Mouse (Mus musculus) G1E (cell line): Measurements from ENCODE around the gene Zfp36l2. TPM values are rescaled to one million over a fixed set of nuclear protein-coding genes. Genes with fewer than 3 reads are reported as not detected.

Experiments used
- ATAC-seq: 2 replicates; pipeline ENCODE4 v1.8.0; 2016; ENCODE audit warnings: mild to moderate bottlenecking; ENCODE audit not compliant: insufficient number of reproducible peaks, poor library complexity, low FRiP score, severe bottlenecking; ENCODE audit errors: extremely low read depth
- DNase-seq: peaks from one replicate; pipeline ENCODE4 v3.0.0; 2012; ENCODE audit warnings: low spot score
- H3K27me3 ChIP-seq: 2 replicates; pipeline ENCODE4 v1.6.1; 2012; ENCODE audit warnings: mild to moderate bottlenecking, low read length, inconsistent platforms; ENCODE audit not compliant: insufficient read depth
- H3K36me3 ChIP-seq: replicated peaks from 2 replicates; pipeline ENCODE3; 2012; ENCODE audit warnings: mild to moderate bottlenecking, inconsistent platforms
- H3K4me1 ChIP-seq: 2 replicates; pipeline ENCODE4 v1.6.1; 2012; ENCODE audit warnings: low read depth, low read length, inconsistent platforms, mixed read lengths; ENCODE audit not compliant: insufficient read depth
- H3K4me3 ChIP-seq: 2 replicates; pipeline ENCODE4 v1.5.1; 2012; ENCODE audit warnings: low read depth, mild to moderate bottlenecking, inconsistent platforms, low read length, moderate library complexity, mixed read lengths
- H3K9me3 ChIP-seq: replicated peaks from 2 replicates; pipeline ENCODE4 v1.6.1; 2012; ENCODE audit warnings: inconsistent platforms
- CTCF ChIP-seq: IDR thresholded peaks from 2 replicates; pipeline ENCODE4 v1.5.1; 2012; ENCODE audit warnings: low read depth, low read length, inconsistent platforms, mixed read lengths
- GATA1 ChIP-seq: IDR thresholded peaks from 2 replicates; pipeline ENCODE4 v1.6.1; 2012; ENCODE audit warnings: borderline replicate concordance, low read length, inconsistent platforms, mixed read lengths
- GATA2 ChIP-seq: IDR thresholded peaks from 2 replicates; pipeline ENCODE4 v1.6.1; 2012; ENCODE audit warnings: low read depth, low read length, inconsistent platforms, borderline replicate concordance
- POLR2AphosphoS5 ChIP-seq: IDR thresholded peaks from 2 replicates; pipeline ENCODE4 v1.6.1; 2012; ENCODE audit warnings: low read depth, low read length, inconsistent platforms; ENCODE audit not compliant: insufficient replicate concordance
- TAL1 ChIP-seq: conservative IDR thresholded peaks from 2 replicates; pipeline ENCODE4 v1.6.1; 2012; ENCODE audit warnings: low read depth, low read length, inconsistent platforms, mixed read lengths
- polyA plus RNA-seq: library from polyadenylated mRNA; stranded (reverse); fragments of >175 nt; gene quantifications from 2 replicates; pipeline ENCODE4 v1.2.3, GENCODE M21; 2012
- total RNA-seq, 2 experiments: library from RNA; stranded (forward) in 1 of 2; stranded (reverse) in 1 of 2; fragments of 200-1000 nt in 1 of 2; fragments of >200 nt in 1 of 2; fragmentation: Nextera tagmentation in 1 of 2; gene quantifications; 2 replicates each; pipeline ENCODE4 v1.2.3; 2014 to 2017

The Zfp36l2 gene
- total and polyA plus RNA-seq, 3 experiments: 112 to 884 (median 417) TPM

- Histone ChIP-seq H3K27me3 (no peaks in the 10 kb centered on the region), H3K4me1 (peaks cover 93% of the 10 kb centered on the region), H3K36me3 (no peaks in the 10 kb centered on the region), H3K4me3 (peak overlapping the region; percentile 5; the same call in 1 of the 2 replicates), H3K9me3 (no peaks in the 10 kb centered on the region)
- TF ChIP-seq TAL1 (no peak), GATA2 (no peak), POLR2AphosphoS5 (no peak), CTCF (no peak), GATA1 (no peak)
- DNase-seq (no peak), ATAC-seq (no peak)
Measured at GRCm38 (mm10) chr17:84152206-84152975, 35.4 kb downstream of the Zfp36l2 start.

- Histone ChIP-seq H3K36me3 (no peaks in the 10 kb centered on the region), H3K4me1 (peaks cover 93% of the 10 kb centered on the region), H3K4me3 (no peak overlapping the region; the same call in 1 of the 2 replicates), H3K9me3 (no peaks in the 10 kb centered on the region), H3K27me3 (no peaks in the 10 kb centered on the region)
- no peak for TF ChIP-seq POLR2AphosphoS5
- no peak for TF ChIP-seq TAL1
- no peak for TF ChIP-seq GATA2
- no peak for TF ChIP-seq CTCF
- TF ChIP-seq GATA1: no peak
- DNase-seq: no peak
- ATAC-seq: no peak
Measured at GRCm38 (mm10) chr17:84151306-84151705, 36.4 kb downstream of the Zfp36l2 start.

- Histone ChIP-seq H3K9me3 (no peaks in the 10 kb centered on the region), H3K4me1 (peaks cover 94% of the 10 kb centered on the region), H3K36me3 (no peaks in the 10 kb centered on the region), H3K4me3 (no peak overlapping the region; the same call in 1 of the 2 replicates), H3K27me3 (no peaks in the 10 kb centered on the region)
- ATAC-seq (no peak), DNase-seq (no peak)
- TF ChIP-seq TAL1 (no peak), GATA1 (no peak), GATA2 (no peak), CTCF (no peak), POLR2AphosphoS5 (no peak)
Measured at GRCm38 (mm10) chr17:84150291-84150690, 37.5 kb downstream of the Zfp36l2 start.

DNA sequence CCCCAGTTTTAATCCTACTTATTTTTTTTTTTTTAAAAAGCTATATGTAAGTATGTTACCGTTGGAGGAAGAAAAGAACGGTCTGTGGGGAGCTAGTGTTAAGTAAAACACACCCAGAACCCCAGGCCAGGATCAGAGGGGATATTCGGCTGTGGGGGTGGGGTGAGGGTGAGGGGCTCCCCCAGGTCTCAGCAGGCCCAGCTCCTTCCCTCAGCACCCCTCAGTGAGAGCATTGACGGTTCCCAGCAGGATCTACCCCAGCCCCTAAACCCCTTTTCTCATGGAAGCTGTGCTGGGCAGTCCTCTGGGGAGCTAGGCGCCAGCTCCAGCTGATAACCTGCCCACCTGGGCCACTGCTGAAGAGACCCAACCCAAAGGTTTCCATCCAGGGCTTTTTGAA lies 38.2 kb downstream of the Zfp36l2 start:
- Histone ChIP-seq H3K9me3 (no peaks in the 10 kb centered on the region), H3K4me1 (peaks cover 96% of the 10 kb centered on the region), H3K4me3 (peak overlapping the region; percentile 61; the same call in 1 of the 2 replicates), H3K36me3 (no peaks in the 10 kb centered on the region), H3K27me3 (no peaks in the 10 kb centered on the region)
- TF ChIP-seq POLR2AphosphoS5 (no peak), GATA2 (no peak)
- no peak for DNase-seq
- ATAC-seq: no peak

DNA sequence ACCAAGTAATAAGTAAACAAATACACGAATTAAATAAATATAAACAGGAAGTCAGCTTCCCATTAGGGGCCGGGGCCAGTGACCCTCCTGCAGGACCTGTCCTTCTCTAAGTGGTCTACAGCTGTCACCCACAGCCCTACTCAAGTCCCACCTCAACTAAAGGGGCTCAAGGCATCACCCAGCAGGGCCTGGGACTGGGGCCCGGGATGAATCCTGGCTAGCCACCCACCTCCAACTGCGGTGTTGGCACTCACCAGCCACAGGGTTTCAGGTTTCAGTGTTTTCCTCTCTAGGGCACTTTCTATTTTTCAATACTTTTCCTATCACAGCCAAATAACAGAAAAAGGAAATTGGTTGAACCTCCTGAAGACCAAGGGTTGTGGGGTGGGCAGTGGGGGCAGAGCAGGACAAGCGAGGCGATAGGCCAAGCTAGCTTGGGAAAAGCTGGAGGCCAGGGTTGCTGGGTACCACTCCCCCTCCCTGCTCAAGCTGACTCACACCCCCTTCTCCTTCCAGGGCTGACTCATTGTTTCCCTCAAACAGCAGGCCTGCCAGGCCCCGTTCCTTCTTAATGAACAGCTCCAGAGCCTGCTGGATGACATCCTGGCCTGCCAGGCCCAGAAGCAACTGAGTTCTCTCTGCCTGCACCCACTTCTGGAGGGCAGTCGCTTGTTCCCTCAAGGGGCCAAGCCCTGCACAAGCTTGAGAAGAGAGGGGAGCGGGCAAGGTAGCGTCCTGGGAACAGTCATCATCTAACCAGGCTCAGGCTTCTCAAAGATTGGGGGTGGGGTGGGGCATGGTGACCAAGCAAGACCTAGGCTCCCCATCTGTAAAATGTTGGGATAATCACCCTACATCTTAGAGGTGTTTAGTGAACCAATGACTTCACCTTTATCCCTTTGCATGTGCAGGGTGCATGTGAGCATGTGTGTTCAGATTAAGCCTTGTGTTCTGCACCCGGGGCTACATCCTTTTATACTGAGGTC lies 39.0 kb downstream of the Zfp36l2 start:
- Histone ChIP-seq H3K36me3 (no peaks in the 10 kb centered on the region), H3K27me3 (no peaks in the 10 kb centered on the region), H3K9me3 (no peaks in the 10 kb centered on the region), H3K4me1 (peaks cover 96% of the 10 kb centered on the region), H3K4me3 (peak overlapping the region; percentile 51; the same call in 1 of the 2 replicates)
- TF ChIP-seq GATA2: no peak
- TF ChIP-seq TAL1: no peak
- no peak for TF ChIP-seq CTCF
- TF ChIP-seq GATA1: no peak
- TF ChIP-seq POLR2AphosphoS5: no peak
- DNase-seq (peak; percentile 50), ATAC-seq (peak; percentile 16; the same call in 1 of the 2 replicates)
